Mouse (Mus musculus): Measurements from ENCODE around the gene Cela1. TPM values are rescaled to one million over a fixed set of nuclear protein-coding genes. Genes with fewer than 3 reads are reported as not detected.

Gene Cela1
- total RNA-seq, 2 experiments from 2014 or later: 87.7 to 168 TPM

Other genes with a start within 250 kb of the Cela1 start
- 42.9 and 43.9 TPM in 2 replicates for gene Letmd1, start 218.9 kb downstream of the Cela1 start, total RNA-seq (2014; fragmentation: Nextera tagmentation)
- 19.5 and 23.3 TPM in 2 replicates for gene Letmd1, start 218.9 kb downstream of the Cela1 start, total RNA-seq (2017)
- gene Csrnp2, start 192.4 kb downstream of the Cela1 start, total RNA-seq (2014; fragmentation: Nextera tagmentation): 1.7 and 1.9 TPM in 2 replicates
- gene Csrnp2, start 192.4 kb downstream of the Cela1 start, total RNA-seq (2017): 2.2 and 3.1 TPM in 2 replicates
- gene Tfcp2, start 135.9 kb downstream of the Cela1 start, total RNA-seq (2014; fragmentation: Nextera tagmentation): 14.0 and 21.7 TPM in 2 replicates
- gene Tfcp2, start 135.9 kb downstream of the Cela1 start, total RNA-seq (2017): 18.5 and 33.1 TPM in 2 replicates
- gene Pou6f1, start 87.9 kb downstream of the Cela1 start, total RNA-seq (2014; fragmentation: Nextera tagmentation): 0.96 and 1.2 TPM in 2 replicates
- not detected in 2 replicates for gene Pou6f1, start 87.9 kb downstream of the Cela1 start, total RNA-seq (2017)
- 208 and 229 TPM in 2 replicates for gene Dazap2, start 72.6 kb downstream of the Cela1 start, total RNA-seq (2014; fragmentation: Nextera tagmentation)
- gene Dazap2, start 72.6 kb downstream of the Cela1 start, total RNA-seq (2017): 148 and 159 TPM in 2 replicates
- gene Smagp, start 51.0 kb downstream of the Cela1 start, total RNA-seq (2014; fragmentation: Nextera tagmentation): 3.3 and 4.4 TPM in 2 replicates
- gene Smagp, start 51.0 kb downstream of the Cela1 start, total RNA-seq (2017): 4.8 TPM in 1 of 2 replicates, not detected in the other
- 33.2 and 37.0 TPM in 2 replicates for gene Bin2, start 18.4 kb downstream of the Cela1 start, total RNA-seq (2014; fragmentation: Nextera tagmentation)
- 57.3 and 57.4 TPM in 2 replicates for gene Bin2, start 18.4 kb downstream of the Cela1 start, total RNA-seq (2017)
- gene Galnt6, start 41.5 kb upstream of the Cela1 start, total RNA-seq (2014; fragmentation: Nextera tagmentation): 22.4 and 22.6 TPM in 2 replicates
- gene Galnt6, start 41.5 kb upstream of the Cela1 start, total RNA-seq (2017): 26.6 and 39.5 TPM in 2 replicates
- gene Slc4a8, start 73.8 kb upstream of the Cela1 start, total RNA-seq (2014; fragmentation: Nextera tagmentation): 0.26 and 3.1 TPM in 2 replicates
- 0.33 TPM in 1 of 2 replicates, not detected in the other for gene Slc4a8, start 73.8 kb upstream of the Cela1 start, total RNA-seq (2017)
- not detected in 2 replicates for gene Scn8a, start 181.9 kb upstream of the Cela1 start, total RNA-seq (2014; fragmentation: Nextera tagmentation)
- gene Scn8a, start 181.9 kb upstream of the Cela1 start, total RNA-seq (2017): not detected in 2 replicates